Mouse (Mus musculus) liver, embryonic 15.5 days (tissue): ENCODE measurements around the gene Nmb. TPM values are rescaled to one million over a fixed set of nuclear protein-coding genes. Genes with fewer than 3 reads are reported as not detected.

ENCODE experiments used
- ATAC-seq: fragments of 200-750 bp; cut with Nextera tagmentation; 2 replicates; pipeline ENCODE4 v1.8.0; 2017; ENCODE audit warnings: moderate number of reproducible peaks, mild to moderate bottlenecking, moderate library complexity; ENCODE audit not compliant: insufficient read depth
- H3K27ac ChIP-seq: fragments of 300-500 bp; sonication (generic); replicated peaks from 2 replicates; pipeline ENCODE4 v1.5.1; 2015; ENCODE audit warnings: mild to moderate bottlenecking, inconsistent platforms
- H3K27me3 ChIP-seq: fragments of 300-500 bp; sonication (generic); 2 replicates; pipeline ENCODE4 v1.6.1; 2015; ENCODE audit warnings: mild to moderate bottlenecking, inconsistent platforms
- H3K36me3 ChIP-seq: fragments of 300-500 bp; sonication (generic); replicated peaks from 2 replicates; pipeline ENCODE4 v1.6.1; 2015; ENCODE audit warnings: moderate library complexity, mild to moderate bottlenecking, inconsistent platforms
- H3K4me1 ChIP-seq: fragments of 300-500 bp; sonication (generic); replicated peaks from 2 replicates; pipeline ENCODE4 v1.6.1; 2015; ENCODE audit warnings: inconsistent platforms
- H3K4me2 ChIP-seq: fragments of 300-500 bp; sonication (generic); 2 replicates; pipeline ENCODE4 v1.6.1; 2015; ENCODE audit warnings: moderate library complexity, mild to moderate bottlenecking, inconsistent platforms
- H3K4me3 ChIP-seq: fragments of 300-500 bp; sonication (generic); replicated peaks from 2 replicates; pipeline ENCODE4 v1.5.1; 2015; ENCODE audit warnings: mild to moderate bottlenecking, inconsistent platforms
- H3K9ac ChIP-seq: fragments of 300-500 bp; sonication (generic); 2 replicates; pipeline ENCODE4 v1.6.1; 2015; ENCODE audit warnings: moderate library complexity, mild to moderate bottlenecking, inconsistent platforms
- H3K9me3 ChIP-seq: fragments of 300-500 bp; sonication (generic); replicated peaks from 2 replicates; pipeline ENCODE4 v1.6.1; 2016; ENCODE audit warnings: inconsistent platforms
- WGBS: fragments of 180-500 bp; shearing (Covaris S2); methylation state at CpG from one replicate; pipeline ENCODE4 v1.1.7; 2015; ENCODE audit warnings: mixed read lengths; ENCODE audit not compliant: insufficient replicate concordance; 5-methylcytosine and 5-hydroxymethylcytosine counted together
- polyA plus RNA-seq: library from polyadenylated mRNA; unstranded; fragments of >200 nt; fragmentation: Nextera tagmentation; extraction: Ambion mirVana; gene quantifications from 2 replicates; pipeline ENCODE4 v1.2.1, GENCODE M21; 2015

The Nmb gene
- polyA plus RNA-seq, 1 experiment from 2014 or later: 0.93 TPM

DNA sequence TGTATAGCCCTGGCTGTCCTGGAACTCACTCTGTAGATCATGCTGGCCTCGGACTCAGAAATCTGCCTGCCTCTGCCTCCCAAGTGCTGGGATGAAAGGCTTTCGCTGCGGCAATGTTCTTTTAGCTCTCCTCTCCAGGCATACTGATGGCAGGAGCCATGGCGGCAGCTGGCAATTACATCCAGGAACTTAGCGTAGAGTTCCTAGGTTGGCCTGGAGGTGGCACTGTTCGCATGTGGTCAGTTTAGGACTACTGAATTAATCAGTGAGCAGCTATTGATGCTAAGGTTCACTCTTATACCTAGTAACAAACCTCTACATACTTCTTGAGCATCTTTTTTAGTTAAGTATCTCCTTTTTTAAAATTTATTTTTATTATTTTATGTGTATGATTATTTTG is 47.7 kb downstream of the Nmb start:
- H3K27ac ChIP-seq: no peak overlapping the region
- no peaks in the 10 kb centered on the region for H3K9me3 ChIP-seq
- 10% methylated on average over 6 of the region's 6 CpGs for WGBS
- no peaks in the 10 kb centered on the region for H3K36me3 ChIP-seq
- H3K4me2 ChIP-seq: no peak overlapping the region
- H3K27me3 ChIP-seq: no peaks in the 10 kb centered on the region
- H3K4me3 ChIP-seq: no peak overlapping the region
- no peak for ATAC-seq
- H3K4me1 ChIP-seq: peaks cover 23% of the 10 kb centered on the region
- H3K9ac ChIP-seq: no peak overlapping the region

- Histone ChIP-seq H3K9me3 (no peaks in the 10 kb centered on the region), H3K9ac (no peak overlapping the region), H3K4me1 (peaks cover 6% of the 10 kb centered on the region), H3K4me2 (no peak overlapping the region), H3K36me3 (no peaks in the 10 kb centered on the region), H3K4me3 (no peak overlapping the region), H3K27ac (no peak overlapping the region), H3K27me3 (no peaks in the 10 kb centered on the region)
- no peak for ATAC-seq
Measured at GRCm38 (mm10) chr7:80855316-80855715, 49.6 kb downstream of the Nmb start.

- H3K9me3 ChIP-seq: no peaks in the 10 kb centered on the region
- 76% methylated on average over 3 of the region's 3 CpGs for WGBS
- ATAC-seq: no peak
- no peaks in the 10 kb centered on the region for H3K36me3 ChIP-seq
- H3K4me3 ChIP-seq: no peak overlapping the region
- H3K9ac ChIP-seq: no peak overlapping the region
- H3K27ac ChIP-seq: no peak overlapping the region
- H3K27me3 ChIP-seq: no peaks in the 10 kb centered on the region
- H3K4me1 ChIP-seq: no peaks in the 10 kb centered on the region
- no peak overlapping the region for H3K4me2 ChIP-seq
Measured at GRCm38 (mm10) chr7:80853218-80853617, 51.7 kb downstream of the Nmb start.

Other genes starting within 250 kb of the Nmb start
- gene Crtc3, start 216.2 kb downstream of the Nmb start, polyA plus RNA-seq: 4.2 TPM in 2 replicates
- 14.4 and 15.5 TPM in 2 replicates for gene Iqgap1, start 79.1 kb downstream of the Nmb start, polyA plus RNA-seq
- 0.26 and 0.45 TPM in 2 replicates for gene Zscan2, start 44.2 kb downstream of the Nmb start, polyA plus RNA-seq
- 13.2 and 13.7 TPM in 2 replicates for gene Wdr73, start 3.8 kb downstream of the Nmb start, polyA plus RNA-seq
- 96.7 and 103 TPM in 2 replicates for gene Sec11a, start 42.7 kb upstream of the Nmb start, polyA plus RNA-seq
- gene Zfp592, start 88.6 kb upstream of the Nmb start, polyA plus RNA-seq: 5.5 and 6.8 TPM in 2 replicates
- gene Alpk3, start 152.5 kb upstream of the Nmb start, polyA plus RNA-seq: 0.20 and 0.23 TPM in 2 replicates
- 1.0 and 1.1 TPM in 2 replicates for gene Slc28a1, start 209.7 kb upstream of the Nmb start, polyA plus RNA-seq